Mouse (Mus musculus): Measurements from ENCODE around the gene Lrrc55.

GRCm38 (mm10) chr2:85227816-85228335 lies 30.9 kb upstream of the Lrrc55 start:
- TF ChIP-seq EP300 (IDR thresholded peaks at IDR 0.05; ENCODE audit: insufficient read depth, low read depth, low read length): no peak
- TF ChIP-seq POLR2A (IDR thresholded peaks at IDR 0.05; ENCODE audit: insufficient read depth, low read depth, low read length): no peak
